Mouse (Mus musculus) central nervous system, embryonic 14 days (tissue): Measurements from ENCODE around the gene Duxbl1. TPM values are rescaled to one million over a fixed set of nuclear protein-coding genes. Genes with fewer than 3 reads are reported as not detected.

Experiments used
- polyA plus RNA-seq: library from polyadenylated mRNA; depleted of rRNA; stranded (reverse); fragments of >200 nt; gene quantifications from 2 replicates; pipeline ENCODE4 v1.2.3, GENCODE M21; 2012; rRNA removed

Gene Duxbl1
- 8.9 and 10.5 TPM in 2 replicates for polyA plus RNA-seq

DNA sequence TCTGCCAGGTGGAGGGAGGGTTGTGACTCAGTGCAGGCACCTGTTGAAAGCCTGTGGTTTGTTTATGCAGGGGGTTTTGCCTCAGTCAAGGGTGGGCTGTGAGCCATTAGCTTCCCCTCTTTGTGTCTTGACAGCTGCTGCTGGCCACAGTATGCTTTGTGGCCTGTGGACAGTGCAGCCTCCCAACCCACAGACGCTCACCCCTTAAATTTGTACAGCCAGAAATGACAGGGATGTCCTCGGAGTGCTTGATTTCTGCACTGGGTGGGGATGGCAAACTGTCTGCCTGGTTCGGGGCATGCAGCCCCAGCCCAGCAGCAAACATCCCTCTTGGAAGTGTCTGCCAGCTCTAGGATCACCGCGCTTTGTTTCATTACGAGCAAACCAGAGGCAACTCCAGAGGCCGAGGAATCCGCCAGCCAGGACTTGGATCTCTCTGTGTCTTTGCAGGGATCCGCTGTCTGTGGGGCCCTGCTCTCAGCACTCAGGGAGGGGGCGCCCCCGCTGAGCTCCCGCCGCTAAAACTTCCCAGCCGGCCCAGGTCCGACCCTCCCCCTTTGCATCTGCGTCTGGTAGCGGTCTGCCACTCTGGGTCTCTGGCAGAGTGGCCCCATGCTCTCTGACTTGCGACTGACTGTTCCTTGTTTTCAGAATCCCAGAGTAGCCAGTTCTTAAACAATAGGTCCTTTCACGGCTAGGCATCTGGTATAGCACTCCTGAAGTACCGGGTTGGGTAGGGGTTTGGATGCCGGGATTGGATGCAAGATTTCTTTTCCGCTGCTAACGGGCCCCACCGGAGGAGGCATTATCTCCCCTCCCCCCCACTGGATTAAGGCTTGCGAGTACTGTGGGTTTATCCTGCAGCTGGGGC lies at the start of gene Duxbl1:
TSS of gene Duxbl1 (plus strand) at position 207 of the 871 bp plus-strand sequence.

GRCm38 (mm10) chr14:25938004-25938403 lies 40.4 kb upstream of the Duxbl1 start, which contains the start of gene Cphx1:
Cphx1 (plus strand) TSS chr14:25938304.

Other genes starting within 250 kb of the Duxbl1 start
- gene Zcchc24, start 209.5 kb upstream of the Duxbl1 start, polyA plus RNA-seq: 14.5 and 21.0 TPM in 2 replicates
- 3.2 and 6.7 TPM in 2 replicates for gene Anxa11, start 136.4 kb upstream of the Duxbl1 start, polyA plus RNA-seq
- not detected in 2 replicates for gene Plac9a, start 75.5 kb upstream of the Duxbl1 start, polyA plus RNA-seq
- 2.1 and 2.6 TPM in 2 replicates for gene Tmem254a, start 50.9 kb upstream of the Duxbl1 start, polyA plus RNA-seq
- gene Cphx1, start 40.3 kb upstream of the Duxbl1 start, polyA plus RNA-seq: 0.05 and 0.06 TPM in 2 replicates
- 5.6 and 10.3 TPM in 2 replicates for gene Gm9780, start 64.1 kb downstream of the Duxbl1 start, polyA plus RNA-seq
- not detected in 2 replicates for gene Tmem254c, start 88.8 kb downstream of the Duxbl1 start, polyA plus RNA-seq
- not detected in 2 replicates for gene Cphx2, start 102.9 kb downstream of the Duxbl1 start, polyA plus RNA-seq
- not detected in 2 replicates for gene Cphx3, start 103.7 kb downstream of the Duxbl1 start, polyA plus RNA-seq
- gene Duxbl2, start 139.8 kb downstream of the Duxbl1 start, polyA plus RNA-seq: not detected in 2 replicates
- 4.6 and 9.1 TPM in 2 replicates for gene Plac9b, start 203.9 kb downstream of the Duxbl1 start, polyA plus RNA-seq
- 14.6 and 19.7 TPM in 2 replicates for gene Tmem254b, start 228.5 kb downstream of the Duxbl1 start, polyA plus RNA-seq